Mouse (Mus musculus) heart, postnatal 0 days (tissue): Measurements from ENCODE around the gene Napa. TPM values are rescaled to one million over a fixed set of nuclear protein-coding genes. Genes with fewer than 3 reads are reported as not detected.

ENCODE experiments used
- ATAC-seq: fragments of 200-750 bp; cut with Nextera tagmentation; 2 replicates; pipeline ENCODE4 v1.8.0; 2017; ENCODE audit warnings: low read depth, moderate number of reproducible peaks, moderate library complexity; ENCODE audit not compliant: insufficient read depth
- DNase-seq: peaks from one replicate; pipeline ENCODE4 v3.0.0-alpha.2; 2016; ENCODE audit warnings: low spot score
- H3K27ac ChIP-seq: fragments of 300-500 bp; sonication (generic); 2 replicates; pipeline ENCODE4 v1.5.1; 2014; ENCODE audit warnings: low read depth, mild to moderate bottlenecking
- H3K27me3 ChIP-seq: fragments of 300-500 bp; sonication (generic); 2 replicates; pipeline ENCODE4 v1.6.1; 2014; ENCODE audit warnings: low read length, mixed read lengths; ENCODE audit not compliant: control insufficient read depth, insufficient read depth
- H3K36me3 ChIP-seq: fragments of 300-500 bp; sonication (generic); replicated peaks from 2 replicates; pipeline ENCODE4 v1.6.1; 2014; ENCODE audit warnings: low read length, mixed read lengths; ENCODE audit not compliant: control insufficient read depth, insufficient read depth
- H3K4me1 ChIP-seq: fragments of 300-500 bp; sonication (generic); 2 replicates; pipeline ENCODE4 v1.6.1; 2014; ENCODE audit warnings: antibody characterized with exemption; ENCODE audit not compliant: control insufficient read depth, insufficient read depth
- H3K4me2 ChIP-seq: fragments of 300-500 bp; sonication (generic); 2 replicates; pipeline ENCODE4 v1.6.1; 2014; ENCODE audit warnings: low read depth, mild to moderate bottlenecking, low read length, moderate library complexity
- H3K4me3 ChIP-seq: fragments of 300-500 bp; sonication (generic); 2 replicates; pipeline ENCODE4 v1.5.1; 2014; ENCODE audit warnings: low read depth, low read length
- H3K9ac ChIP-seq: fragments of 300-500 bp; sonication (generic); replicated peaks from 2 replicates; pipeline ENCODE4 v1.6.1; 2014; ENCODE audit warnings: low read depth, low read length, mixed read lengths
- H3K9me3 ChIP-seq: fragments of 300-500 bp; sonication (generic); replicated peaks from 2 replicates; pipeline ENCODE4 v1.6.1; 2016; ENCODE audit warnings: low read length; ENCODE audit not compliant: control insufficient read depth
- CTCF ChIP-seq: IDR thresholded peaks from 2 replicates; pipeline ENCODE4 v1.5.1; 2016; ENCODE audit warnings: antibody characterized with exemption, control low read depth, low read depth
- EP300 ChIP-seq: IDR thresholded peaks from 2 replicates; pipeline ENCODE4 v1.6.1; 2016; ENCODE audit warnings: antibody characterized with exemption, low read depth
- WGBS: fragments of 180-500 bp; shearing (Covaris S2); extraction: QIAGEN DNeasy Blood & Tissue Kit; methylation state at CpG from one replicate; pipeline ENCODE4 v1.1.7; 2014; 5-methylcytosine and 5-hydroxymethylcytosine counted together
- polyA plus RNA-seq: library from polyadenylated mRNA; unstranded; fragments of >200 nt; fragmentation: Nextera tagmentation; extraction: Ambion mirVana; gene quantifications from 2 replicates; pipeline ENCODE4 v1.2.1, GENCODE M21; 2015
- total RNA-seq: library from RNA; depleted of rRNA; stranded (reverse); fragments of >200 nt; gene quantifications from 2 replicates; pipeline ENCODE4 v1.2.3, GENCODE M21; 2014; ENCODE audit warnings: low replicate concordance

Gene Napa
- total and polyA plus RNA-seq, 2 experiments from 2014 or later: 144 to 259 TPM

GRCm38 (mm10) chr7:16147643-16148042 lies 49.4 kb downstream of the Napa start:
- Histone ChIP-seq H3K36me3 (no peaks in the 10 kb centered on the region), H3K9ac (no peak overlapping the region), H3K4me3 (no peak overlapping the region), H3K9me3 (no peaks in the 10 kb centered on the region), H3K4me1 (no peaks in the 10 kb centered on the region), H3K27me3 (peaks cover 18% of the 10 kb centered on the region), H3K4me2 (no peak overlapping the region), H3K27ac (no peak overlapping the region)
- TF ChIP-seq EP300: no peak
- WGBS: 13% methylated on average over 15 of the region's 15 CpGs
- peak; percentile 25 for DNase-seq
- ATAC-seq: no peak

- WGBS: 45% methylated on average over 5 of the region's 5 CpGs
- no peak overlapping the region for H3K27ac ChIP-seq
- DNase-seq: no peak
- TF ChIP-seq CTCF: no peak
- no peak overlapping the region for H3K9ac ChIP-seq
- no peaks in the 10 kb centered on the region for H3K4me1 ChIP-seq
- peaks cover 18% of the 10 kb centered on the region for H3K27me3 ChIP-seq
- H3K4me3 ChIP-seq: no peak overlapping the region
- H3K36me3 ChIP-seq: no peaks in the 10 kb centered on the region
- no peak overlapping the region for H3K4me2 ChIP-seq
- H3K9me3 ChIP-seq: no peaks in the 10 kb centered on the region
- ATAC-seq: no peak
Measured at GRCm38 (mm10) chr7:16149241-16149640, 51.0 kb downstream of the Napa start.

GRCm38 (mm10) chr7:16150191-16151145 lies 52.2 kb downstream of the Napa start:
- H3K4me3 ChIP-seq: no peak overlapping the region
- DNase-seq (no peak), ATAC-seq (no peak)
- no peaks in the 10 kb centered on the region for H3K36me3 ChIP-seq
- no peaks in the 10 kb centered on the region; the same call in 1 of the 2 replicates for H3K4me1 ChIP-seq
- peaks cover 18% of the 10 kb centered on the region for H3K27me3 ChIP-seq
- H3K27ac ChIP-seq: no peak overlapping the region
- no peak for TF ChIP-seq EP300
- H3K4me2 ChIP-seq: no peak overlapping the region
- WGBS: 65% methylated on average over 9 of the region's 9 CpGs
- no peak overlapping the region for H3K9ac ChIP-seq
- no peaks in the 10 kb centered on the region for H3K9me3 ChIP-seq

GRCm38 (mm10) chr7:16153522-16153921 lies 55.3 kb downstream of the Napa start:
- WGBS: 17% methylated on average over 10 of the region's 10 CpGs
- ATAC-seq (no peak; the same call in 1 of the 2 replicates), DNase-seq (peak; percentile 63)
- Histone ChIP-seq H3K4me1 (peaks cover 4% of the 10 kb centered on the region; the same call in 1 of the 2 replicates), H3K9me3 (no peaks in the 10 kb centered on the region), H3K4me3 (no peak overlapping the region), H3K36me3 (no peaks in the 10 kb centered on the region), H3K9ac (no peak overlapping the region), H3K4me2 (no peak overlapping the region), H3K27ac (no peak overlapping the region), H3K27me3 (0 out of 2 replicates have a peak, but pooled peaks cover 5% of the 10 kb centered on the region)
- TF ChIP-seq CTCF: peak; percentile 83
- TF ChIP-seq EP300: peak; percentile 42; the same call in 1 of the 2 replicates

- DNase-seq (no peak), ATAC-seq (peak; percentile 30; the same call in 1 of the 2 replicates)
- H3K4me1 ChIP-seq: peaks cover 4% of the 10 kb centered on the region; the same call in 1 of the 2 replicates
- 0 out of 2 replicates have a peak, but pooled peaks cover 11% of the 10 kb centered on the region for H3K27me3 ChIP-seq
- no peaks in the 10 kb centered on the region for H3K9me3 ChIP-seq
- no peak overlapping the region for H3K4me3 ChIP-seq
- H3K4me2 ChIP-seq: no peak overlapping the region
- WGBS: 30% methylated on average over 9 of the region's 9 CpGs
- no peak overlapping the region for H3K9ac ChIP-seq
- H3K27ac ChIP-seq: peak overlapping the region; percentile 57
- TF ChIP-seq EP300 (no peak), CTCF (no peak)
- no peaks in the 10 kb centered on the region for H3K36me3 ChIP-seq
Measured at GRCm38 (mm10) chr7:16155132-16155872, 57.0 kb downstream of the Napa start.
